Mouse (Mus musculus): ENCODE results near the gene Hrh1.

Hrh1 gene

DNA sequence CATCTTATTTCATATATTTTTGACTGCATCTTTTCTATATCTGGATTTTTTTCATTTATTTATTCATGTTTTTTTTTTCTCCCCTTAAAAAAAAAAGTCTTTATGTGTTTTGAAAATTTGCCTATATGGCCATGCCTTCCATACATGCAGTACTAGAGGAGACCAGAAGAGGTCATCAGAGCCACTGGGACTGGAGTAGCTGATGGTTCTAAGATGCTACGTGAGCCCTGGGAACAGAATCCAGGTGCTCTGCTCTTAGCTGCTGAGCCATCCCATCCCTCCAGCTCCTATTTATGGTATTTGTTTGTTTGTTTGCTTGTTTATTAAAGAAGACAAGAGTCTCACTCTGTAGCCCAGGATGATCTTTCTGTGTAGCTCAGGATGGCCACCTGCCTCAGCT is 8.9 kb downstream of the Hrh1 start:
- ATAC-seq (ENCODE audit: low TSS enrichment) = no peak

DNA sequence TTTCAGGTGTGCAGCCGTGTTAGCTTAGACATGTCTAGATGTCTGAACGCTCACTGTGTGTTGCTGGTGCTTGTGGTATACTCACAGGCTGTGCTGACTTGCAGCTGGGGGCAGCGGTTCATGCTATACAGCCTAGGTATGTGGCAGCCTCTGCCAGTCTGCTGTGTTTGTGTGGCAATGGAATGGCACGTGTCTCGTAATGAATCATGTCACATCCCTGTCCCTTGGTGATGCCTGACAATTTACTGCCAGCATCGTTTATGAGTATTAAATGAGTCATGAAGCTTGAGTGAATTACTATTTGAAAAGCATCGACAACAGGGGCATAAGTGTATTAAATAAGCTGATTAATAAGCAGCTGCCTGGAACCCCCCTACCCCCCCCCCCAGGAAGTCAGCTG is 9.3 kb downstream of the Hrh1 start:
- no peak for ATAC-seq (ENCODE audit: low TSS enrichment)

DNA sequence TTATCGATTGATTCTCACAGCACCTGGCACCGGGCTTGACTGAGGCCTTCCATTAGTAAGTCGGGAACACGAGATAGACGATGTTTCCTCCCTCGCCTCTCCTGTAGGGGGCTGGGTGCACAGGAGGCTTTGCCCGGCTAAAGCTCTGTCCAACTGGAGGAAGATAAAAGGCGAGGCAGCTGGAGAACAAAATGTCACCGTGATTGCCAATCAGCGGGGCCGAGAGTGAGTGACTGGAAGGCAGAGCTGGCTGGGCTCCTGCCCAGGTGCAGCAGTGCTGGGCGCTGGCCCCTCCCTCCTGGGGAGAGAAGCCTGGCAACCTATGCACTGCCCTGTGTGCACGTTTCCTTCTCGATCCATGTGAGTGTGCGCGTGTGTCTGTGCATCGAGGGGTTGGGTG is 10.5 kb downstream of the Hrh1 start:
- no peak for ATAC-seq (ENCODE audit: low TSS enrichment)

DNA sequence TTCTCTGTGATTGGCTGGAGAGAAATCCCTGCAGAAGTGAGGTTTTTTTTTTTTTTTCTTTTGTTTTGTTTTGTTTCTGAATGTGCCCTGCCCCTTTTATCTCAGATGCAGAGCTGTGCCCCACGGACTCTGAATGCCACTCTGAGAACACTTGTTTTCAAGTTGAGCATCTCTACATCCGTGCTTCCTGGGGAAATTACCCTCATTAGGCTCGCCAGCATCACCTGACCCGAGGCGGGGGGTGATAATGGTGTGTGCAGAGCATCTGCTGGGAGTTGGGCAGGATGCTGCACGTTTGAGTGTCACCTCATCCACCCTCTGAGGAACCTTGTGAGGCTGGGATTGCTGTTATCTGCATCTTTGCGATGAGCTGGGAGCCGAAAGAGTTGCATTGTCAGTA is 14.2 kb downstream of the Hrh1 start:
- ATAC-seq (ENCODE audit: low TSS enrichment) = no peak

DNA sequence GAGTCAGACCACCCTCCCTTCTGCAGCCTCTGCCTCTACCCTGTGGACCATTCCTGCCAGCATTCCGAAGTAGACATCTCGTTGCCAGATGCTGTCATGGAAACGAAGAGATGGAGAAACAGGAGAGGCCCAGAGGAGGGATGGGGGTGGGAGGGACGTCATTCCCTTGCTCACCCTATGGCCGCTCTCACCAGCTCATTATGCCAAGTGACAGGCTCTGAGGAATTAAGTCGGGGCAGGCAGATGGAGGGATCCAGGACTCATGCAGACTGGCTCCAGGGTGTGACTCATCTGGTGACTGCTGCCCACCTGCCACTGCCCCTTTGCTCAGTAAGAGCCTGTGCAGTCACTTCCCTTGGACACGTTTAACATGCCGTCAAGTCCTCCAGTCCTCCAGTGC is 16.8 kb downstream of the Hrh1 start:
- peak; percentile 63 for ATAC-seq (ENCODE audit: low TSS enrichment)

DNA sequence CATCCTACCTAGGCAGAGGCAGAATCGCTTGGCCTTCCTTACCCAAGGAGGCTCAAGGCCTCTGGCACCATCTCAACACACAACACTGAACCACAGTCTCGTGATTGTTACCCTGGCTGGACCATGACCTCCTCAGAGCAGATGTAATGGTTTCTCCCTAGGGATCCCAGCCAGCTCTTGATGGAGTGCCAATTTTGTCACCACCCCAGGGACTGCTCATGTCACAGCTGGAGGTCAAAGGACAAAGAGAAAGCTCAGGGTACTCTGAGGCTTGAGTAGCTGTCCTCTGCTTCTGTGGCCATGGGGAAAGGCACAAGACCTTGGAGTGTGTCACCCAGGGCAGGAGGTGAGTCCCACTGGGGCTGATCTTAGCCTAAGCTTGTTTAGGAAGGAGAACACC is 20.3 kb downstream of the Hrh1 start:
- ATAC-seq (ENCODE audit: low TSS enrichment) = no peak

DNA sequence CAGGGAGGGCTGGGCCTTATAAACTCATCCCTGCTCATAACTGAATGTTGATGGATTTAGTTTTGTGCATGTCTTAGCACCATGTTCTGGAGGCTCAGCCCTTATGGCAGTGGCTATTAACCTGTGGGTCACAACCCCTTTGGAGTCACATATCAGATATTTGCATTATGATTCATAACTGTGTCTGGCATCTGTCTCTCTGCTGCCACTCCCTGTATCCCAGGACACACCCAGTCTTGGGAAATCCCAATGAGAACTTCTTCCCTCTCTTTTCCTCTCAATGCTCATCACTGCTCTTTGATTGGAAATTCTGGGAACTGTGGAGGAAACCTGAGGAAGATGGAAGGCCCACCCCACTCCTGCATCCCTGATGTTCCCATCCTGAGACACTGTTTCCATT is 23.3 kb downstream of the Hrh1 start:
- no peak for ATAC-seq (ENCODE audit: low TSS enrichment)

DNA sequence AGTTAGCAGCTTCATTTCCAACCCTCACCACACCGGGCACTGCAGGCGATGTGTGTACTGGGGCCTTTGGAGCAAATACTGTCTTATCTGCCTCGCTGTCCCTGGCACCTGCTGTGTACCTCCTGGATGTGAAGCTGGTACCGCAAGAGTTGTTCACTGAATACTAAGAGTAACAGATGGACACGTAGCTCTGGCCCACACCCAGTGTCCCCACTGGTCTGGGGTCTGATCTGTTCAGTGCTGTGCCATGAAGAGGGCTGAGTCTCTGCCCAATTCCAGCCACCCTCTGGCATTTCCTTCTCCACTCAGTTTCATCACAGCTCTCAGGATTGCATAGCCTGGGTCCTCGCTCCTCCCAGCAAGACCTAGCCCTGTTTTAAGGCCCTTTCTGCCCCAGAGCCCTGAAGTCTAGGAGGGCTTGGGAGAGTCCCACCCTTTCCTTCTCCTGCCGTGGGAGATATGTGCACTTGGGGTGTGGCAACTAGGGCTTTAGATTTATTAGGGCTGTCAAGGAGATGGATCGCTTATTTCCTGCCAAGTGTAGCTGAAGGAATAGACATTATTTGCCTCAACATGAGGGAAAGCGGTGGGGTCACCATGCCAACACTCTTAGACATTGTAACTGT is 25.4 kb downstream of the Hrh1 start:
- no peak for ATAC-seq (ENCODE audit: low TSS enrichment)

DNA sequence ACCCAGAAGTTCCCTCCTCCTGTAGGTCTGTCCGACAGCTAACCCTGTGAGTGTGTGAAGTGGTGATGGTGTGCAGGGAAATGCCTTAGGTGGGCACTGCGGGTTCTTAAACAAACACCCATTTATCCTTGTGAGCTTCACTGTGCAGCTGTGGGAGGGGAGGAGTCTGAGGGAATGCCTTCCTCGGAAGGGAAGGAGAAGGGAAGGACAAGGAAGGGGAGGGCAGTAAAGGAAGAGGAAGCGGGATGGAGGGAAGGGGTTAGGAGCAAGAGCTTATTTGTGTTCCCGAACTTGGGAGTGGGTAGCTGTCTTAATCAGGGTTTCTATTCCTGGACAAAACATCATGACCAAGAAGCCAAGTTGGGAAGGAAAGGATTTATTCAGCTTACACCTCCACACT is 27.6 kb downstream of the Hrh1 start:
- ATAC-seq (ENCODE audit: low TSS enrichment) = peak; percentile 75

DNA sequence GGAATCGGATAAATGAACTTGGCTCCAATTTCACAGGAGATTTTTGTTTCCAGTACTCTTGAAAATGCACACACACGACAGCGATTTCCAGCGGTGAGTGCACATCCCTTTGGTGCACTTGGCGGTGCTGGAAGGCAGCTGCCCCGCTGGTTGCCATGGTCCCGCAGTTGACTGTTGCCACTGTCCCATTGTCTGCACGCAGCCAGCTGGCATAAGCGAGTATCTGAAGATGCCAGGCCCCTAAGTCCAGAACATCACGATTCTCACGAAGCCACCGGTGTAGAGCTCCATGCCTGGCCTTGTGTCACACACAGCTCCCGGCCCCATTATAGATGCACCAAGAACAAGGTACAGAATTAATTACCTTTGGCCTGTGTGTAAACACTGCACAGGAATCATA is 29.9 kb downstream of the Hrh1 start:
- ATAC-seq (ENCODE audit: low TSS enrichment) = no peak

DNA sequence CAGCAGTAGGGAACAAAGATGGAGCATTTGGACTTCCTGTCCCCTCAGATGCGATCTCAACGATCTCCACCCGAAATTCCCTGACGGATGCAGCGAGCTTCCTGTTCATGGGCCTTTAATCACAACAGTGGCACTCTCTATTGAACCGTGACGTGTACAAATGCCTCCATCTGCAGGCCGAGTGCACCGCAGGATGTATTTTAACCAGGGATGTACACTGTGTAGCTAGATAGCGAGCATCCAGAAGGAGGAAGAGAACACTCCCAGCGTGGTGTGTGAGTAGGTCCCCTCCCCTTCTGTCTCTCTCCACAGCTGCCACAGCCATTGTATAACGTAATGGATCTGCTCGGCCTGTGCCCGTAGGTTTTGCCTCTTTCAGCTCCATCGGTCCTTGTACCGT is 31.1 kb downstream of the Hrh1 start:
- ATAC-seq (ENCODE audit: low TSS enrichment) = peak; percentile 33; the same call in 1 of the 2 replicates

DNA sequence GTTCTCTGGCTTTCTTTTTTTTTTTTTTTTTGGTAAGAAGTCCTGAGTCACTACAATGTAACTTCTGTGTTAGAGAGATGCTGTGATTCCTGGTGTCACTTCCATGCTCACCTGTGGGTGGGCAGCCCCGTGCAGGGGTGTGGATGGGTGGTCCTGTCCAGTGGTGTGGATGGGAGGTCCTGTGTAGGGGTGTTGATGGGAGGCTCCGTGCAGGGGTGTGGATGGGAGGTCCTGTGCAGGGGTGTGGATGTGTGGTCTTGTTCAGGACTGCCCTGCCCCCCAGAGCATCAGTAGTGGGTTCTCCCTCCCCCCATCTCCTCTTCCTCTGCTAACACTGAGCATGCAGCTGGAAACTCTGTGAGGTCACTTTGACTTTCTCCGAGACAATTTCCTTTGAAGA is 34.9 kb downstream of the Hrh1 start:
- no peak for ATAC-seq (ENCODE audit: low TSS enrichment)

DNA sequence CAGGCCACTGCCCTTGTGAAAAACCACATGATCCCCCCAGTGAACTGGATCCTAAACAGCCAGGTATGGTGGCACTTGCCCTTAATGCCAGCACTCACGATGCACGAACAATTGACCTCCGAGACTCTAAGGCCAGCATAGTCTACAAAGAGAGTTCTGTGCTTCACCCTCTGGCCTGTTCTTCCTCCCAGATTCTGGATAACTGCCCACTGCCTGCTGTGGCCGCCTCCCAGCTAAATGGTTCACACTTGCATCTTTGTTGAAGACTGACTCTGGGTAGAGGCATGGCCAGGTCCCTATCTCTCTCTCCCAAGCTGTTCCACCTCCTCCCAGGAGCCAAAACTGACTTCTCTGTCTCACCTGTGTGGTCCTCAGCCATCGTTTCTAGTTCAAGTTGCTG is 36.8 kb downstream of the Hrh1 start:
- ATAC-seq (ENCODE audit: low TSS enrichment) = no peak

DNA sequence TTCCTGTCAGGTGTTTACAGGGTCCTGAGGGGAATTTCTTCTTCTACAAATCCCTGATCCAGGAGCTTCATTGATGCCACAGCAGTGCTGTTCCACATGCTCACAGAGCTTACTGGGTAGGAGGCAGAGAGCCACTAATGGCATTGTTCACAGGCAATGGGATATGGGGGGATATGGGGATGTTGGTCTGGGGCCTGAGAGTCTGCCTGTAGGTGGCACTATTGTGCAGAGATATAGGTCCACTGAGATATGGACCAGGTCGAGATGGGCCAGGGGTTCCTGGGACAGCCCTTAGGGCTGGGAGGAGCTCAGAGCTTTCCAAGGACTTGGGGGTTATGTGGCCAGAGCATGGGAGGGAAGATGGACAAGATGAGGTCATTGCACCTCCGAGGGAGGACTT is 42.6 kb downstream of the Hrh1 start:
- no peak for ATAC-seq (ENCODE audit: low TSS enrichment)

DNA sequence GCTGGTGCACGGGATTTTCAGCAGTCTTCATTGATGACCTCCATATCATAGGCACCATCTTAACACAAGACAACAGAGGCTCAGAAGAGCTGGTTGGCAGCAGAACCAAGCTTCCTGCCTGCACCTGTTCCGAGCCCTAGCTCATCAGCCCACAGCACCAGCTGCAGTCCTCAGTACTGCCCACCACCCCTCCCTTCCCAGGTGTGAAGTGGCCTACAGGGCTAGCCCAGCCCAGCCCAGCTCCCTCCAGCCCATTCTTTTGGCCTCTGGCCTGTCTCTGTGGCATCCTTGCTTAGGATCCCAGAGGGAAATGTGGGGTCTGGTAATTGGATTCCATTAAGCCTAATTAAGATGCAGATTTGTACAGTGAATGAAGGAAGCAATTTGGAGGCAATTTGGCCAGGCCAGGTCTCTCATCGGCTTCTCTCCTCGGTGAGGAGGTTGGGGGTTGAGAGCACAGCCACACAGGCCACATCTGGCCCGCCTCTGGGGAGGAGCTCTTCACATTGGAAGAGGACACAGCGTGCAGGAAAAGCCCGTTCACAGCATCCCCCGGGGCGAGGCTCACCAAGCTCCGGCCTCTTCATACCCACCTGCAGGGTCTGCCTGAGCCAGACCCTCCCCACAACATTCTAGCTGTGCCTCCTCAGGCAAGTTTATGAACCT is 43.2 kb downstream of the Hrh1 start:
- ATAC-seq (ENCODE audit: low TSS enrichment) = no peak

DNA sequence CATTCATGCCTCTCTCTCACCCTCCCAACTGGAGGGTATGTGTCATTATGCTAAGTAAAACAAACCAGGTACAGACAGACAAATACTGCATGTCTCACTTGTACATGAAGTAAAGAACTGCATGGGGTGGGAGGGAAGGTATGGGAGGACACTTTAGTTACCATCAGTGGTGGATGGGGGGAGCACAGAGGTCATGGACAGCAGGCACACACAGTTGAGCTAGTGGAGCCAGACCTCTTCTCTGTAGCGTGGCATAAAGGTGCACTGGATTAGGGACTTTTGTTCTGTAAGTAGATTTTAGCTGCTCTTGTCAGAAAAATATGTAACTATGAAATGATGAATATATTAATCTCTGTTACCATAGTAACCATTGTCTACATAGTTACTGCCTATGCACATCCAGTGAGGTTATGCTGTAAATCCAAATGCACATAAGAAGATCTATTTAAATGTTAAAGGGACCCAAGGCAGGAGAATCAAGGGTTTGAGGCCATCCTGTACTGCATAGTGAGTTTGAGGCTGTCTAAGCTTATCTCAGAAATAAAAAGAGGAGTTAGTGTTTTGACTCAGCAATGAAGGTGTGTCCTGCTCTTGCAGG is 46.6 kb downstream of the Hrh1 start:
- ATAC-seq (ENCODE audit: low TSS enrichment) = no peak

DNA sequence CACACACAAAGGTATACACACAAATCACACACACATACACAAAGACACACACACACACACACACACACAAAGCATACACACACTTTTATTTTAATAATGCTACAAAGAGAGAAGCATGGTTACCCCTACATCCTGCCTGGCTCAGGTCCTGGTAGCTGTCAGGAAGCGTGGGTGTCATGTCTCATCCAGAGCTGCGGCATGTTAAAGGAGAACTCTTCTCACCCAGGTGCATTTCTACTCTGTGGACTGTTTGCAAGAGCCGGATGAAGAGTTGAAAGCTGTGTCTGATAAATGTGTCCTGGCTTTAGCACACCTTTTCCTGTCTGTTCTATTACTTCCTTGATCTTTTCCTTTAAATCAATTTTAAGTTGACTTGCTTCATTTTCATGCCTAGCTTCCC is 47.2 kb downstream of the Hrh1 start:
- ATAC-seq (ENCODE audit: low TSS enrichment) = no peak

DNA sequence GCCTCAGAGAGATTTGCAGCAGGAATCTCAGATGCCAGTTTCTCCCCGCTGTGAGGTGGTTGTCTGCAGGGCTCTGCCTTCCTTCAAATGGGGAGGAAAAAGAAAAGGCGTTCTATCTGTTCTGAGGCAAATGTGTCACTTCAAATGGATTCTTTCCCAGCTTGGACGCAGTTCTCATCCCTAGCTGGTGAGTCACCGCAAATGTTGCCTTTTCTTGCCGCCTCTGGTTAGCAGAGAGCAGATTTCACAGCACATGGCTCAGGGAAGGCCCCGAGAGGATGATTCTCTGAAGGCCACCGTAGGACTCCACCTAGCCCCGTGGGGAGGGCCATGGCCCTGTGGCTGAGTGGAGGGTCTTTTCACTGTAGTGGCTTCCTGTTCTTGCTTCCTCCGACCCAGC is 51.2 kb downstream of the Hrh1 start:
- ATAC-seq (ENCODE audit: low TSS enrichment) = peak; percentile 93

DNA sequence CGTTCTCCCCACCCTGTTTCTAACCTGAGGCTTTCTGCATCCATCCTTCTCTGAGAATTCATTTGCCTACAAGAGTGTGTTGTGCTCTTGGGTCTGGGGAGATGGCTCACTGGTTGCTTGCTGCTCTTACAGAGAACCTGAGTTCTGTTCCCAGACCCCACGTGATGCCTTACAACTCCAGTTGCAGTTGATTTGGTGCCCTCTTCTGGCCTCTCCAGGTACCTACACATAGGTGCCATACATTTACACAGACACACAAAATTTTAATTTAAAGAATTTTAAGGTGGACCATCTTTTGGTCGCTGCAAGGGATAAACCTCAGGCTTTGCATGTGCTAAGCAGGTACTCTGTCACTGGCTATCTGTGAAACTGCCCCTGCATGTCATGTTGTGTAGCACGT is 57.5 kb downstream of the Hrh1 start:
- ATAC-seq (ENCODE audit: low TSS enrichment) = no peak

DNA sequence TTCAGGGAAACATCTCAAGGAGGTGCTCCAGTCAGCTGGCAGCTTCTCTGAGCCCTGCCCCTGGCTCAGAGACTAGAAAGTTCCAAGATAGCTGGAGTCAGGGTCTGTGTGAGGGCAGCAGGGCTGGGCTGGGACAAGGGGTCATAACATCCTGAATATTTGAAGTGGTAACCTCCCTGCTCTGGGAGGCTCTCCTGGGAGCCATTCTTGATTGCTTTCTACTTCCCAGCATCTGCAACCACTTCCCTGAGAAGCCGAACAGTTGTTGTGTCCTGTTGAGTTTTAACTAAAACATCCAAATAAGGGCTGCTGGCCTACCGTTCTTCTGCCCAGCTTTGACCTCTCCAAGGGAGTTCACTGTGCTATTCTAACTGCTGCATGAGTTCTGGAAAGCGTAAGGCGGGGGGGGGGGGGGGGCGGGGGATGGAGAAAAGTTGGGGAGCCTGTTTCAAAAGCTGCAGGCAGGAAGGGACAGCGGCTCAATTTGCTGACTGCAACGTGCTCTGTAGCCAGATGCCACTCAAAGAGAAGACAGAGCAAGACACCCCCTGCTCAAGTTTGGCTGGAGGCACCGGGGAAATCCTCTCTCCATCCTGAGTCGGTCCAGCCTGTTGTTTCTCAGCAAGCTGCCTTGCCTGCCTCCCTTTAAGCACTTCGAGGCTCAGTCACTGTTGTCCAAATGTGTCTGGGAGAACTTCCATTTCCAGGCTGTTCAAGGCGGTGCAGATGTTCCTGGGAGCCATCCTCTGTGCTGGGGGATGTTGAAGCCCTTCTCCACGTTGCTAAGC is 58.7 kb downstream of the Hrh1 start:
- no peak for ATAC-seq (ENCODE audit: low TSS enrichment)

DNA sequence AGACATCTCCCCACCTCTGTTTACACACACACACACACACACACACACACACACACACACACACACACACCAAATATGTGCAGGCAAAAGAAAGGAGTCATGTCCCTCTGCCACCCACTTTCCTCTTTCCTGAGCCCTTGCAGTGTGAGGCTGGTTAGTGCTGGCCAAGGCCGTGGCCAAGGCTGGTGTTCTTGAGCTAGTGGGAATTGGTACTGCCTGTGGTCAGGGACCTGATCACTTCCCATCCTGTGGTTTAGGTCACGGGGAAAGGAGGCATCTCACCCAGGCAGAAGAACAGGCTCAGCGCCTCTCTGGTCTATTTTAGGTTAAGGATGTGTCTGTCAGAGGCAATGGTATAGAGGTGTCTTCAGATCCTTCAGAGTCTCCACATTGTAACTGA is 59.6 kb downstream of the Hrh1 start:
- no peak for ATAC-seq (ENCODE audit: low TSS enrichment)

DNA sequence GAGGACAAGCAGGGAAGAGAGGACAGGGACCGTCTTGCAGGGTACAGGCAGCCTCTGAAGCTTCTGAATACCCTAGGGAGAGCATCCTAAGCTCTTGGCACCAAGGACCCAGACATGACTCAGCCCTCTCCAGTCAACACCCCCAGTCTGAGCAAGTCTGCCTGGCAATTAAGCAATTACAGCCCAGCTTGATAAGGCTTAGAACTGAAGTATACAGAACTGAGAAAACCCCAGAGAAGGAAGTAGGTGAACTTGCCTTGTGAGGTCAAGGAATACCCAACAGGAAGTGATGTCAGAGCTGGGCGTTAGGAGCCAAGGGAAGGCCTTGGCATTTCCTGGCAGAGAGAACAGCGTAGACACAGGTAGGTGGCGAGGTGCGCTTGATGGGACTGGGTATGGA is 60.5 kb downstream of the Hrh1 start:
- peak; percentile 62; the same call in 1 of the 2 replicates for ATAC-seq (ENCODE audit: low TSS enrichment)

DNA sequence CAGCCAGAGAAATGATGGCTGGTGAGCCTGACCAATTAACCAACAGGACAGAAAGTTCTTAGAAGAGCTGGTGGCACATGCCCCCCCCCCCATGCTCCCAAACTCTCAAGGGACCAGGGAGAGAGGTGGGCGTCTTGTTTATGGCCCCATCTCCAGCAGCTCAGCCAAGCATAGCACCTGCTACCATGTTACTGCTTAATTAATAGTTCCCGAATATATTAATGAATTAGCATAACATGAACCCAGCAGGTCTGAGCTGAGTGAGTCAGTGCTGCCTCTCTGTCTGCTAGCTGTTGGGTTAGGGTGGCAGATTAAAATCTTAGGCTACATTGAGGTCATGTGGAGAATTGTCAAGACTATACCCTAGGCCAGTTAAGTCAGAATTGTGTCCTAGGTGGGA is 62.2 kb downstream of the Hrh1 start:
- ATAC-seq (ENCODE audit: low TSS enrichment) = no peak
